Mouse (Mus musculus) intestine, embryonic 14.5 days (tissue): ENCODE results near the gene Ly6g6d. TPM values are rescaled to one million over a fixed set of nuclear protein-coding genes. Genes with fewer than 3 reads are reported as not detected.

ENCODE experiments used
- ATAC-seq: fragments of 200-750 bp; cut with Nextera tagmentation; replicated peaks from 2 replicates; pipeline ENCODE4 v1.8.0; 2017; ENCODE audit warnings: low read depth, moderate number of reproducible peaks, moderate TSS enrichment, moderate library complexity; ENCODE audit not compliant: low FRiP score, low TSS enrichment
- DNase-seq: peaks from one replicate; pipeline ENCODE4 v3.0.0-alpha.2; 2018; ENCODE audit warnings: low spot score
- H3K27ac ChIP-seq: fragments of 300-500 bp; sonication (generic); 2 replicates; pipeline ENCODE4 v1.5.1; 2014; ENCODE audit warnings: low read depth, mild to moderate bottlenecking, control low read depth
- H3K27me3 ChIP-seq: fragments of 300-500 bp; sonication (generic); replicated peaks from 2 replicates; pipeline ENCODE4 v1.6.1; 2014; ENCODE audit warnings: low read length, control low read depth; ENCODE audit not compliant: control insufficient read depth, insufficient read depth
- H3K36me3 ChIP-seq: fragments of 300-500 bp; sonication (generic); 2 replicates; pipeline ENCODE4 v1.6.1; 2014; ENCODE audit warnings: low read length, control low read depth; ENCODE audit not compliant: control insufficient read depth, insufficient read depth
- H3K4me1 ChIP-seq: fragments of 300-500 bp; sonication (generic); replicated peaks from 2 replicates; pipeline ENCODE4 v1.6.1; 2014; ENCODE audit warnings: low read length, control low read depth, mixed read lengths; ENCODE audit not compliant: control insufficient read depth, insufficient read depth
- H3K4me2 ChIP-seq: fragments of 300-500 bp; sonication (generic); 2 replicates; pipeline ENCODE4 v1.6.1; 2014; ENCODE audit warnings: low read length
- H3K4me3 ChIP-seq: fragments of 300-500 bp; sonication (generic); 2 replicates; pipeline ENCODE4 v1.5.1; 2014; ENCODE audit warnings: low read depth, low read length, control low read depth, mixed read lengths
- H3K9ac ChIP-seq: fragments of 300-500 bp; sonication (generic); 2 replicates; pipeline ENCODE4 v1.6.1; 2014; ENCODE audit warnings: mild to moderate bottlenecking, low read length
- H3K9me3 ChIP-seq: fragments of 300-500 bp; sonication (generic); 2 replicates; pipeline ENCODE4 v1.6.1; 2016; ENCODE audit warnings: low read length, control low read depth; ENCODE audit not compliant: control insufficient read depth
- WGBS: fragments of 180-500 bp; shearing (Covaris S2); extraction: QIAGEN DNeasy Blood & Tissue Kit; methylation state at CpG from one replicate; pipeline ENCODE4 v1.1.7; 2014; 5-methylcytosine and 5-hydroxymethylcytosine counted together
- polyA plus RNA-seq: library from polyadenylated mRNA; unstranded; fragments of >200 nt; fragmentation: Nextera tagmentation; extraction: Ambion mirVana; gene quantifications from 2 replicates; pipeline ENCODE4 v1.2.1, GENCODE M21; 2014

The Ly6g6d gene
- polyA plus RNA-seq, 1 experiment from 2014 or later, result 5.0 TPM

DNA sequence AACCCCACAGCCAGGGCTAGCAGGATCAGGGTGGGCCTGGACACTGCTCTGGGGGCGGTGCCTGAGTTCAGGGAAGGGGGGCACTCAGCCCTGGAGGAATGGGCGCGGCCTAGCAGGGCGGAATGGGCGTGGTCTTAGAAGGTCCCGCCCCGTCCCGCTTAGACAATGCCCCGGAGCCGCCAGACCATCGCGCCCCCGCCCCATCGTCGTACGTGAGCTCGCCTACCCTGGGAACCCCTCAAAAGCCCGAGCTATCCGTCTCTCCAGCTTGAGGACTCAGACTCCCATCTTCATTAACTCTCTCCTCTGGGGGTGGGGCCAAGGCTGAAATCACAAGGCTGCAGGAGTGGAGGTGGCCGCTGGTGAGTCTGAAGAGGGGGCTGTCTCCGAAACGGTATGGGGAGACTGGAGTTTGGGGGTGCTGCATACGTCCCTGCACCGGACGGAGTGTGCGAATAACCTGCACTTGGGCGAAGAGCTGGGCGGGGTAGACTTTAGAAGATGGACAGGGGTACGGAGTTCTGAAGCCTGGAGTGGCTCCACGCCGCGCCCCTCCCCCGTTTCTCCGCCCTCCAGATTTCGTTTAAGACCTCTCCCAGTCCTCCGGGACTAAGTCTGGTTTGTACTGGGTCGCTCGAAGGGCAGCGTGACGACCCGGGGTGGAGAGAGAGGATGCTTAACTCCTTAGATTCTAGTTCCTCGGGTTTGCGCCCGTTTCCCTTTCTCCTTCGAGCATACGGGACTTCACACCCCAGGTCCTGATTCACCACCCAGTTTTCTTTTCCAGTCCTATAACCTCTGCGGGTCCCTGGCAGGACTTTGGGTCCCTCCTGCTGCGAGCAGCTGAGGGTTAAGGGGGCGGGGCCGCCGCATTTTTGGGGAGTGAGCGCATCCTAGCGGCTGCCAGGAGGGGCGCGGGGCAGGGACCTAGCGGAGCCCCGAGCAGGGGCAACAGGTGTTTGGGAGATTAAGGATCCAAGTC, 18.7 kb downstream of the Ly6g6d start, which contains the start of gene Ddah2:
Gene Ddah2, plus strand, starts transcription at position 125 of the 982 bp plus-strand sequence.
- peak within 1 kb of the TSS; percentile 94 for H3K27ac ChIP-seq
- no peaks in the 10 kb centered on the region for H3K9me3 ChIP-seq
- peak; percentile 91 for ATAC-seq
- WGBS, result under 1% methylated on average over 57 of the region's 57 CpGs
- DNase-seq, result peak; percentile 97
- peak within 1 kb of the TSS; percentile 99 for H3K4me2 ChIP-seq
- no peaks in the 10 kb centered on the region for H3K27me3 ChIP-seq
- H3K4me1 ChIP-seq, result peaks cover 13% of the 10 kb centered on the region
- H3K9ac ChIP-seq, result peak within 1 kb of the TSS; percentile 81
- H3K4me3 ChIP-seq, result peak within 1 kb of the TSS; percentile 89
- H3K36me3 ChIP-seq, result peaks cover 59% of the 10 kb centered on the region

- Histone ChIP-seq H3K36me3 (peaks cover 68% of the 10 kb centered on the region), H3K27me3 (no peaks in the 10 kb centered on the region), H3K4me2 (peak overlapping the region; percentile 99; the same call in 1 of the 2 replicates), H3K9ac (0 out of 2 replicates have a peak overlapping the region, but pooled peaks have one; percentile 5), H3K4me3 (peak overlapping the region; percentile 89; the same call in 1 of the 2 replicates), H3K4me1 (peaks cover 12% of the 10 kb centered on the region), H3K9me3 (no peaks in the 10 kb centered on the region), H3K27ac (peak overlapping the region; percentile 94; the same call in 1 of the 2 replicates)
- peak; percentile 5; the same call in 1 of the 2 replicates for ATAC-seq
- 58% methylated on average over 9 of the region's 9 CpGs for WGBS
- DNase-seq, result no peak
These were observed 19.5 kb downstream of the Ly6g6d start for GRCm38 (mm10) chr17:35058316-35058715.

DNA sequence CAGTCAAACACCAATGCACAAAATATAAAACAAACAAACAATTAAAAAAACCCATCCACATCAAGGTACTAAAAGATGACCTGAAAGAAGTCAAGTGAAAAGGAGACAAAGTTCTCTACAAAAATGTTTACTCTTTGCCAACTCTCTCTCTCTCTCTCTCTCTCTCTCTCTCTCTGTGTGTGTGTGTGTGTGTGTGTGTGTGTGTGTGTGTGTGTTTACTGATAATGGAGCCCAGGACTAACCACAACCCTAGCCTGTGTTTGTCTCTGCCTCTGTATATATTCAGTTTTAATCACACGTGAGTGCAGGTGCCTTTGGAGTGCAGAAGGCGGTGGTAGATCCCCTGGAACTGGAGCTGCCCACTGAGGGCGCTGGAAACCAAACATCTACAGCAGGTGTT, 20.8 kb downstream of the Ly6g6d start:
- Histone ChIP-seq H3K27ac (no peak overlapping the region), H3K4me3 (no peak overlapping the region), H3K36me3 (peaks cover 77% of the 10 kb centered on the region), H3K9ac (no peak overlapping the region), H3K9me3 (no peaks in the 10 kb centered on the region), H3K4me2 (no peak overlapping the region), H3K27me3 (no peaks in the 10 kb centered on the region), H3K4me1 (peaks cover 20% of the 10 kb centered on the region)
- ATAC-seq (no peak), DNase-seq (no peak)
- WGBS, result 73% methylated on average over 3 of the region's 3 CpGs

- 92% methylated on average over 7 of the region's 7 CpGs for WGBS
- H3K27ac ChIP-seq, result no peak overlapping the region
- no peaks in the 10 kb centered on the region for H3K9me3 ChIP-seq
- no peak overlapping the region for H3K9ac ChIP-seq
- H3K4me2 ChIP-seq, result no peak overlapping the region
- no peak for ATAC-seq
- H3K27me3 ChIP-seq, result no peaks in the 10 kb centered on the region
- H3K36me3 ChIP-seq, result peaks cover 67% of the 10 kb centered on the region
- no peak overlapping the region for H3K4me3 ChIP-seq
- DNase-seq, result no peak
- H3K4me1 ChIP-seq, result peaks cover 21% of the 10 kb centered on the region
These were observed 22.0 kb downstream of the Ly6g6d start for GRCm38 (mm10) chr17:35055691-35056495.

- WGBS, result 75% methylated on average over 12 of the region's 12 CpGs
- Histone ChIP-seq H3K36me3 (peaks cover 50% of the 10 kb centered on the region), H3K9ac (peak overlapping the region; percentile 60), H3K4me3 (peak overlapping the region; percentile 71), H3K9me3 (no peaks in the 10 kb centered on the region), H3K27ac (peak overlapping the region; percentile 96), H3K4me2 (peak overlapping the region; percentile 98), H3K4me1 (peaks cover 35% of the 10 kb centered on the region), H3K27me3 (no peaks in the 10 kb centered on the region)
- ATAC-seq, result no peak
- no peak for DNase-seq
These were observed 25.5 kb downstream of the Ly6g6d start for GRCm38 (mm10) chr17:35052271-35052798.

- Histone ChIP-seq H3K9ac (peak overlapping the region; percentile 60), H3K4me2 (peak overlapping the region; percentile 98), H3K4me1 (peaks cover 39% of the 10 kb centered on the region), H3K9me3 (no peaks in the 10 kb centered on the region), H3K4me3 (peak overlapping the region; percentile 71), H3K27ac (peak overlapping the region; percentile 96), H3K36me3 (peaks cover 43% of the 10 kb centered on the region), H3K27me3 (no peaks in the 10 kb centered on the region)
- ATAC-seq (peak; percentile 68), DNase-seq (peak; percentile 78)
- WGBS, result under 1% methylated on average over 21 of the region's 21 CpGs
These were observed 26.4 kb downstream of the Ly6g6d start for GRCm38 (mm10) chr17:35051156-35052086.

DNA sequence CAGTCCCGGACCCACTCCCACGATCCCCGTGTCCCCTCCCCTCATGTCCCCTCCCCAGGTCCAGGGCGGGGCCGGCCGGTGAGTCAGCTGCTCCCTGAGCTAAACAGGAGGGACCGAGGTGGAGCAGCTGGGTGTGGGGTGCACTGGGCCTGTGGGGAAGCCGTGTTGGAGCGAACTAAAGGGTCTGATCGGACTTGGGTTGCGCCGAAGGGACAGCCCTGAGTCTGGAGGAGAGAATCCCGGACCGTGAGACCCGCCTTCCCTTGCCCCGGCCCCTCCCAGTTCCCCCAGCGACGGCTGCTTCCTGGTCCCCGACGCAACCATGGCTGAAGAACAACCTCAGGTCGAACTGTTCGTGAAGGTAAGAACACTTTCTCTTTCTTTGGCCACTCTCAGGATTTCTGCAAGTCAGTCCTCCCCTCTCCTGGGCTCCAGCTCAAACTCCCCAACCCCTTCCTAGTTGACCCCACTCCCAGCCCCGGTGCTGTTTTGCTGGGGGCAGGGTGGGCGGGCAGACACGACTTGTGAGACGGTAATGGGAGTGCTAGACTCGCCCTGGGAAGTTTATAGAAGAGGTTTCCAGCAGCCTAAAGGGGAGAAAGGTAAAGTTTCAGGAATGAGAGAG, 27.6 kb downstream of the Ly6g6d start:
- peaks cover 31% of the 10 kb centered on the region for H3K36me3 ChIP-seq
- H3K4me1 ChIP-seq, result peaks cover 45% of the 10 kb centered on the region
- H3K27ac ChIP-seq, result peak overlapping the region; percentile 96
- H3K4me2 ChIP-seq, result peak overlapping the region; percentile 98
- H3K9me3 ChIP-seq, result no peaks in the 10 kb centered on the region
- H3K9ac ChIP-seq, result peak overlapping the region; percentile 60
- DNase-seq, result peak; percentile 89
- H3K4me3 ChIP-seq, result peak overlapping the region; percentile 71
- H3K27me3 ChIP-seq, result no peaks in the 10 kb centered on the region
- WGBS, result under 1% methylated on average over 26 of the region's 27 CpGs
- ATAC-seq, result peak; percentile 16
